Mouse (Mus musculus) C2C12 (cell line): ENCODE data around the gene Fscn2.

Experiments
- CTCF ChIP-seq: IDR thresholded peaks from one replicate; pipeline ENCODE4 v1.5.1; 2011; ENCODE audit not compliant: control insufficient read depth, insufficient read depth, insufficient read length
- MAX ChIP-seq: IDR thresholded peaks from one replicate; pipeline ENCODE4 v1.6.1; 2011; ENCODE audit warnings: mild to moderate bottlenecking, control low read depth

DNA sequence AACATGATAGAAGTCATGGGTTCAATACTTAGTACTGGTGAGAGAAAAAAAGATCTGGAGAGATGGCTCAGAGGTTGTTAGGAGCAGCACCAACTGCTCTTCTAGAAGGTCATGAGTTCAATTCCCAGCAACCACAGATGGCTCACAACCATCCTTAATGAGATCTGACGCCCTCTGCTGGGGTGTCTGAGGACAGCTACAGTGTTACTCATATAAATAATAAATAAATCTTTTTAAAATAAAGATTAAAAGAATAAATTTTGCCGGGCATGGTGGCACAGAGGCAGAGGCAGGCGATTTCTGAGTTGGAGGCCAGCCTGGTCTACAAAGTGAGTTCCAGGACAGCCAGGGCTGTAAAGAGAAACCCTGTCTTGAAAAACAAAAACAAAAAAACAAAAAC, 22.5 kb upstream of the Fscn2 start:
- no peak for TF ChIP-seq MAX
- no peak for TF ChIP-seq CTCF
